Mouse (Mus musculus): ENCODE measurements around the gene Krt35.

The Krt35 gene

DNA sequence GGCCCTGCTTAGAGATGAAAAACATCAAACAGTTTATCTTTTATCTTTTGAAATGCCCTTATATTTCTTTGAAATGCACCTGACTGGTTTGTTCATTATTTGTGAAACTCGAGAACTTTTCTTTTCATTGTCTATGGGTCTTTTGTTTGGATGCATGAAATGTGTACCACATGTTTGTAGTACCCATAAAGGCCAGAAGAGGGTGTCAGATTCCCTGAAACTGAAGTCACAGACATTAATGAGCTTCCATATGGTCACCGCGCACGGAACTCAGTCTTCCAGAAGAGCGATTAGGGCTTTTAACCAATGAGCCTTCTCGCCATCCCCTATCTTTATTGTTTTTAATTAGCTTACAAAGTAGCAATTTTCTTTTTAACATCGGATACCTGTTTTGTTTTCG is 37.2 kb downstream of the Krt35 start:
- no peak for DNase-seq

DNA sequence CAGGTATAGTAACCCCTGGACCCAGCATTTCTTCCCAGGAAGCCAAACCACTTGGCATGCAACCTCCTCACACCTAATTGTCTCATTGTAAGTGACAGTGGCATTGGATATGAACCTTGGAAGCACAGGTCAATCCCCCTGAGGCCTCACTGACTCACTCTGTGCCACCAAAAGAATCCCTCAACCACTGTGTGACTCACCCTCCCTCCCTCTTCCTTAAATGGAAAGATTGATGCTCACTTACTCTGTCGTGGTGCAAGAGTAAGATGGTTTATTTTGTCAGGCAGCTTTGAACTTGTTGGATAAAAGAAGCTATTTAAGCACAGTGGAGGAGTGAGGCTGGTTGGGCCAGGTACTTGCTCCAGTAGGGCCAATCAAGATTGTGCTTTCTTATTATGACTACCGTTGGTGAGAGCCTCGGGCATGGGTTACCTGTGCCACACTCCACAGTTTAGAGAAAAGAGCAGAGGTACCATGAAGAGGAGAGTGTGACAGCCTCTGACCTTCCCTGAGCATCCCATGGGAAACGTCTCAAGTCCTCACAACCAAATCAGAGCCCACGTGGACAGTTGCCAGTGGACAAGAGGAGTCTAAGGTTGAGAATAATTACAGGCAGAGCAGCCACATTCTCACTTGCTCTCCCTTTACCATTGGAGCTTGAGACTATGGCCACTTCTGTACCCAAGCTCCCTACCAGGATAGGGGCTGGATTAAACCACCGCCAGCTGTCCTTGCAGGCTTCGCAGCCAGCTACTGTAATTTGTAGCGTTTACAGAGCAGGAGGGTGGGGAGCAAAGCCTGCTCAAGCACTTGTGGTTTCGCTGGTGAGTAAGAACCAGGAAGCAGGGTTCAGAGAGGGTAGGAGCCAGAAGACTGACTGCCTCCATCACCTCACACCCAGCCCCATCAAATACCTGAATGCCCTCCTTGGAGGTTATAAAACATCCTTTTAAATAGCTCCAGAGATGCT is 40.1 kb downstream of the Krt35 start:
- no peak for DNase-seq

DNA sequence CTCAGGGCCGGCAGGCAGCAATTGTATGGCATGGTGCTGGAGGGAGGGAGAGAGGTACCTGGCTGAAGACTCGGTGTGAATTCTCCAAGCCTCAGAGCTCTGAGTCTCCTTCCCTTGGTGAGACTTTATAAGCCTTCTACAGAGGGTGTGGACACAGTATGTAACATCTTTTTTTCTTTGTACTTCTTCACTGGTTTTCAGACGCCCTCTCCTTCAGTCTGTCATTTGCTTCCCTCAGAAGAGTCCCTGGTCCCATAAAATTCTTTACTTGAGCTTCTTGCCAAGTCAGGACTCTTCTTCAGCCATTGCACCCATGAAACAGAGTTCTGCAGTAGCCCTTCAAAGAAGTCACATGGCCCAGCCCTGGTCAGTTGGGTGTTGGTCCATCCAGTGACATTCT is 45.6 kb downstream of the Krt35 start, which contains the start of gene Krt31:
Gene Krt31 (minus strand): TSS at position 101 of the 400 bp plus-strand sequence.
- DNase-seq, result no peak

DNA sequence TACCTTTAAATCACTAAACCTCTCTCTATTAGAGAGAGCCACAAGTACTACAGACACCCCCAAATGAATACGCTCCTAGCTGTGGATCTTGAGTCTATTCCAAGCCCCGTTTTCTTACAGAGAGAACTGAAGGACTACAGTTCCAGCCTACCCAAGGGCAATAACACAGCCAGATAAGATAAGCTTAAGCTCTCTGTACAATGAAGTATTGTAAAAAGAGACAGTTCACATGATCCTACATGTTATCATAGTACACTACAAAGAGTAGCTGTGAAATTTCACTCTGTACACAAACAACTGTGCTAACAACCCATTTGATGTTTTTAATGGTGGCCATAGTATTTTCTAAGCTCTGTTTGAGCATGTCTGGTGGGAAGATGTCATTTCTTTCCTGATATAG is 48.8 kb downstream of the Krt35 start:
- no peak for DNase-seq

DNA sequence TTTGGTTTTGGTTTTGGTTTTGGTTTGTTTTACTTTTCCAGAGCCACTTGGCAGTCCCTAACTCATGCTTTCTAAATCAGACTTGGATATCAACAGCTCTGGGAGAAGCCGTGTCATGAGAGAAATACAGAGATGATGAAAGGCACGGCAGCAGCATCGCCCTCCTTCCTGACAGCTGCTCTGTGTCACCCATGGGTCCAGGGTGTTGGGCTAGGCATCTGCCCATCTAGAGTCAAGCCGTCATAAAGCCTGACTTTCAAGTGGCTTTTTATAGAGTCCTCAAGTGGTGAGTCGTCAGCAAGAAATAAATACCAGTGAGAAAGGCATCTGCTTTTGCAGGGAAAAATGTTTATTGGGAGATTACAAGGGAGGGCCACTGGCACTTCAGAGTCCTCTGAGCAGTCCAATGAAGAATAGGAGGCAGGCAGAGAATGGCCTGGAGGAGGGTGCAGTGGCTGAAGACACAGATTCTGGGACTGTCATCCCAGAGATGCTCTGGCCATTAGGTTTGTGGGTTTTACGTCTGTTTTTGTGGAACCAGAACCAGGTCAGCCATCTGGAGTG is 49.7 kb downstream of the Krt35 start:
- DNase-seq, result no peak
